Mouse (Mus musculus): ENCODE data around the gene Erc2.

The Erc2 gene

DNA sequence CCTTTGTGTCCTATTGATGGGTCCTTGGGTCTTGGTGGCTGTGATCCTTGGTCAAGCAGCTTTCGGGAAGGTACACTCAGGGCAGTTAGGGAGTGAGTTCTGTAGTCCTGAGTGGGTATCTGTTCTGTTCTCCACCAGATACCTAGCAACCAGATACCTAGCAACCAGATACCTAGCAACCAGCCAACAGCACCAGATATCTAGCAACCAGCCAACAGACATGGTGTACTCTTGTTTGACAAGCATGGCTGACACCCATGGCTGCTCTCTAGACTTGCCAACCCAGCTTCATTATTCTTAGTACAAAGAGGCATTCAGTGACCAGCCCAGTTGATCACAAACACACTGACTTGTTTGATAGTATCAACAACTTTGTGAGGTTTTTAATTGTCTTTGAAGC lies 469.1 kb downstream of the Erc2 start:
- DNase-seq = no peak

GRCm38 (mm10) chr14:28093214-28093613 lies 471.0 kb downstream of the Erc2 start:
- DNase-seq = peak; percentile 3

DNA sequence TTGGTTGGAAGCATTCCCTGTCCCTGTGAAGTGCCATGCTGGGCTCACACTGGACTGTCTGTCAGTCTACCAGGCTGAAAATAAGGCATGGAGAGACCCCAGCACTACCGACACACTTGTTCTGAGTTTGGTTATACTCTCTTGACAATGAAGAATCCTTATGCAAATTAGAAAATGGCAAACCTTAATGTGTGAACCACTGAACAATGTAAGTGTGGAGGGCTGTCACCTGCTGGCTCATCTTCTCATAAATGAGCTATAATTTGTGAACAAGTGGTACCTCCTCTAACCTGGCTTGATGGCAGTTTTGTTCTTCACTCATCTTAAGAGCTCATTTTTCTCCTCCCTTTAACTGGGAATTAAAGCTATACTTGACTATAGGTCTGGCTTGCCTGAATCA lies 471.7 kb downstream of the Erc2 start:
- DNase-seq = no peak

GRCm38 (mm10) chr14:28099084-28099483 lies 476.9 kb downstream of the Erc2 start:
- DNase-seq = no peak

DNA sequence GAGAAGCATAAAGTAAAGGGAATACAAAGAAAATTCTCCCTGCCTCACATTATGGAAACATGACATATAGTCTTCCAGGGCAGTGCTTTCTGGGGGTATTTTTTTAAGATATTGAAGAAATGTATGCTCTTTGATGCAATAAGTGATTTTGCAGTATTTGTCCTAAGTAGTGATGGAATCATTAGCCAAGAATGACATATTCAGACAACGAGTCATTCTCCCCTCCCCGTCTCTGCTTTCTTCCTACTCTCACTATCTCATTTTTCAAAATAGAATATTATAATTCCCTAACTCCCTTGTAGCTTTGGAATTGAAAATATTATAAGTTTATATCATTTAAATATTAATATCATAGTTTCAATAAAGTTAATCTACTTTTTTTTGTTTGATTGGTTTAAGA lies 490.9 kb downstream of the Erc2 start:
- no peak for DNase-seq

DNA sequence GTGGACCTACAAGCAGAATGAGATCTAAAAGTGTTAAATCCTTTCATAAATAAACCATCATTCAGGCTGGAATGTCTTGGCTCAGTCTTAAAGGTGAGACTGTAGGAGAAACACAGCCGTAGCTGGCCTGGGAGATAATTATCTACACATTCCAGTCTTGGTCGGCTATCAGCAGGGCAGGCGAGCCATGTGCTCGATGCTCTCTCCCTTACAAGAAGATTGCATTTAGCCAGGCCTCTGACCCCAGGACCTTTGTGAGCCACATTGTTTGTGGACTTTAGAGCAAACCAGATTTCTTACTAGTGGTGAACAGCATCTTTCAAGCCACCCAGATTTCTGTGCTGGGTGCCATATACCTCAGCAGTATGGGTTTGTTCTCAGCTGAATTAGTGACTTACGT lies 498.6 kb downstream of the Erc2 start:
- no peak for DNase-seq

- no peak for DNase-seq
Measured at GRCm38 (mm10) chr14:28126842-28127241, 504.6 kb downstream of the Erc2 start.

DNA sequence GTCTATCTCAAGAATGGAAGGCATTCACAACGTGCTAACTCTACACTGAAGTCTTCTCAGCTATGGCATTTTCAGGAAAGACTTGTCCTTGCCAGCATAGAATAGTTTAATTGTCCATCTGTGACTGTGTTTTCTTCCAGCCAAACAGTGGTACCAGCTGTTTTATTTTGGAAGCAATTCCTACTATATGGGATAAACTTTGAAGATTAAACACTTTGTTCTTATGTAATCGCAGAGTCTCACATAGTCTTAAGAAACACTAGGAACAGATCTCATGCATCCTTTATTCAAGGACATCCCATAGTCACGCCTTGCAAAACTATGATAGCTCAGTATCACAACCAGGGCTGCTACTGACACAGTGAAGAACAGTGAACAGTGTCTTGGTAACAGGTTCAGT lies 506.8 kb downstream of the Erc2 start:
- no peak for DNase-seq

DNA sequence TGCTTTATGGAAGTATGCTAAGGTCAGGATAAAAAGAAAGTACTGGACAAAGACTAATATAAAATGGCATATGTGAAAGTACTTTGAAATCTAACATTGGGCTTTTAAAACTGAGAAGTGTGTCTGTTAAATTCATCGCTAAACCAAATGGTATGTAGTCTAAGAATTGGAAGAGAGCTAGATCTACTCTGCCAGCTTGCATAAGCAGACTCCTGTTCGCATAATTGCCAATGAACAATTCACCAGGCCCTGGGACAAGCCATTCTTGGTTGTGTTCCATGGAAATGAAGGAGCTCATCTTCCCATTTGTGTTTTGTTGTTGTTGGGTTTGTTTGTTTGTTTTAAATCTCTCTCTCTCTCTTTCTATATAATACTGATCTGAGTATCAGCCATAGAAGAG lies 521.8 kb downstream of the Erc2 start:
- DNase-seq = no peak

DNA sequence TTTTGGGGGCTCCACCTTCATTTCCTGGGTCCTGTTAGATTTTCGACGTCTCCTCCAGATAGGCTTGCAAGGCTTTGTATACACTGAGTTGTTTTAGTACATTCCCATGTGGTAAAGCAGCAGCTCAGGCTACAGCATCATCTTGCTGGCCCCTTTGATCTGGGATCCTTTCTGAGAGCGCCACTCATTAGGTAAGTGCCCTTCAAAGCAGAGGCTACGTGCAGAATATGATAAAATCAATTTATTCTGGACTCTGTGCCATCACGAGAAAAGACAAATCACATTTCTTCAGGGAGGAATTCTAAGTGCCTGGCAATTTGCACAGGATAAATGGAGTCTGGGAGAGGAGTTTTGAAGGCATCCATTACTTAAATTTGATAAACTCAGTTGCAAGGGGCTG lies 525.0 kb downstream of the Erc2 start:
- DNase-seq = no peak

- no peak for DNase-seq
Measured at GRCm38 (mm10) chr14:28150942-28151341, 528.7 kb downstream of the Erc2 start.

DNA sequence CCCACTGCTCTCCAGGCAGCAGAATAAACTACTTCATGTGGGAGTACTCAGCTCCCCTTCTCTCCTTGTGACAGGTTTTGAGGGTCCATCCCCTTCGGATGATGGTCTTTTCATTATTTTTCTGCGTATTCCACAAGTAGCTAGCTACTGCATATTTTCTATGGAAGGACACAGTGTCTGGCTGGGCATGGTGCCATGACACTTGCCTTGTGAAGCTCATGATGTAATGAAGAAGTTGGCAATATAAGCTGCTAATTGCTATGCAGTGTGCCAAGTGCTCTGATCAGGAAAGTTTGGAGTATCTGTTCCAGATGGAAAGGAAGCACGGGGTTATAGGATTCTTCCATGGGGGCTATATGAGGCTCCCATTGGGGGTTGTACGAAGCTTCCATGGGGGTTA lies 533.5 kb downstream of the Erc2 start:
- DNase-seq = peak; percentile 23

DNA sequence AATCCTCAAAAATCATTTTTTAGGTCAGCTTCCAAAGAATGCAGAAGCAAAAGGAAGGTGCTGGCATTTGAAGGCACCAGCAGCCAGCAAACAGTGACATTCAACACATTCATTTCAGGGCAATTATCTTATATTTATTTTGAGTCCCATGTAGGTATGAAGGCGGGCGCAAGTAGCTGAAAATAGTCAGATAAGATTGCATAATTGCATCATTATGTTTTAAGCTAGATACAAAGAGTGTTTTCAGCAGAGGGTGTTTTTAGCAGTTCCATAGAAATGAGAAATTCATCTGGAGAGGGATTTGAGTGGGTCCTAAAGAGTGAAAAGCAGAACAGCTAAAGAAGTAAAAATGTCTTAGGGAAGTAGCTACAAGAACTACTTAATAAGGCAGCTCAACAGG lies 538.6 kb downstream of the Erc2 start:
- no peak for DNase-seq

DNA sequence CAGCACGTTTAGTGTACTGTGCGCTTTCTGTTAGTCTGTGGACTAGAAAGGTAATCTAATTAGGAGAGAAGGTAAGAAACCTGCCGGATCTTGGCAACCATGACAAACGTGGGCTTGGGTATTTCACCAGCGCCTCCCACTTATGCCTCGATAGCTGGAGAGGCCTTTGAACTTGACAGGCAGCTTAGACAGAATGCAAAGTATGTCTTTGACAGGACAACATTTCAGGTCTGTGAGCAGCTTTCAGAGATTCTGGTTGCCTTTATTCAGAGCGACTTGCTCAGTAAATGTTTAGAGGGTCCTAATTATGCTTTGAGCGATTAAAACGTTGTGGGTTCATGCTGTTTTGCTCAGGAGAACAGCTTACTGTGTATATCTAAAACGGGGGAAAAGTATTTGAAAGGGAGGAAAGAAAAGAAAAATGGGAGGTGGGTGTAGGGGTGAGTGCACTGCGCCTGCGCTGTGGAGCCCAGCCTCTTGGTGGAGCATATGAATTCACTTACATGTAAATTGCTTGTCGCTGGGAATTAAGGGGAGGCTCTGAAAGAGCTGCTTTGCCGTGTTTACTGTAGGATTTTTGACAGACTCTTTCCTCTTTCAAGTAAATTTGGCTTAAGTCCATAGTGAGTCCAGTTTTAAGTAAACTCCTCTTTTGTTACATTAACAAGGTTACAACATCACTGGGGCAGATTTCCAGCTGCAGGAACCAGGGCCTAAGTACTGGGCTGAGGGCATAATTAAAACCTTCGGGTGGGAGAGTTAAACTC lies 542.6 kb downstream of the Erc2 start:
- peak; percentile 62 for DNase-seq

DNA sequence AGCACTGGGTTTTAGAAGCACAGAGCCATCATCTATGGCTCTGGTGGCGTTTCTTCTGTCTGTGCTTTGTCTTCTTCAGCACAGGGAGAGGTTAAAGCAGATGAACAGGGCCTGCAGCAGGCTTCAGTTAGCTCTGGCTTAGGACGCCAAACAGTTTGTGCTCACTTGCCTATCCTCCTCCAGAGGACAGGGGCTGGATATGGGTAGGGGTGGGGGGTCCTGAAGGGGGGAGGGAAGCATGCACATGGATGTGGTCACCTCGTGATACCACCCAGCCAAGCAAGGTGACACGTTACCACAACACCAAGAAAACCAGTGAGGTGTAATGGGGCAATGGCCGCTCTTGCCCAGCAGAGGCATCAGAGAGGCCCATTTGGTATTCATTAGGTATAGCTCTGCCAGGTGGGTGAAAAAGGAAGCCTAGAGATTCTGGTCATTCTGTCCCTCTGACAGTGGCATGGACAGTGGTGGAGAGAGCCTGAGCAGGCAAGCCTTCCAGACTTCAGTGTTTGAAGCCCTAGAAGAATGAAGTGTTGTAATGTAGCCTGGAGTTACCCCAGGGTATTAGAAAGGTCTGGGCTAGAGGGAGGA lies 543.5 kb downstream of the Erc2 start:
- no peak for DNase-seq

GRCm38 (mm10) chr14:28170711-28171110 lies 548.5 kb downstream of the Erc2 start:
- no peak for DNase-seq

- no peak for DNase-seq
Measured at GRCm38 (mm10) chr14:28171364-28171763, 549.1 kb downstream of the Erc2 start.

GRCm38 (mm10) chr14:28173736-28174135 lies 551.5 kb downstream of the Erc2 start:
- DNase-seq = peak; percentile 60

- DNase-seq = no peak
Measured at GRCm38 (mm10) chr14:28181070-28181825, 559.0 kb downstream of the Erc2 start.

DNA sequence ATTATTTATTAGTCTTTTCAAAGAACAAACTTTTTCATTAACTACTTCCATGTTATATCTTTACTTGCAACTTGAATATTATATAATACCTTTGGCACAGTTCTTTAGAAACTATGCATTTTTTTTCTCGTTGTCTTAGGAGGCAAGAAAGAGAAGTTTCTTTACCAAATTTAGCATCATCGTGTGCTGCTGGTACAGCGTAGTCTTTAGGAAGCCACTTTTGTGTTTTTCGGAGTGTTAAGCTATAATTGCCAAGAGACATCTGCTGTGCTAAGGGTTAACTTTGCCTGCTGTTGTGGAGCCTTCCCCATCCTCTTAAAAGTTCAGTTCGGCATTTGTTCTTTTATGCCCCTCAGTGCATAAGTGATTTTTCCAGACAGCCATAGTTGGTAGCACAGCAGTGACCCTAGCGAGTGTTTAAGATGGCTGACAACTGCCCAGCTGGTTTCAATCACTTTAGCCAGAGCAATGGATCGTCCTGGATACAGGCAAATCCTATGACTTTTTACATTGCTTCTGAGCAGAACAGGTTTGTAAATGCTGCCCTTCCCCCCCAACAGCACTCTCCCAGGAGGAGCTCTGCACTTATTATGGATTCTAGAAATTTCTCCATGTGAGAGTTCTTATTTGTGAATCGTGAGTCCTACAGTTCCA lies 570.6 kb downstream of the Erc2 start:
- DNase-seq = no peak

DNA sequence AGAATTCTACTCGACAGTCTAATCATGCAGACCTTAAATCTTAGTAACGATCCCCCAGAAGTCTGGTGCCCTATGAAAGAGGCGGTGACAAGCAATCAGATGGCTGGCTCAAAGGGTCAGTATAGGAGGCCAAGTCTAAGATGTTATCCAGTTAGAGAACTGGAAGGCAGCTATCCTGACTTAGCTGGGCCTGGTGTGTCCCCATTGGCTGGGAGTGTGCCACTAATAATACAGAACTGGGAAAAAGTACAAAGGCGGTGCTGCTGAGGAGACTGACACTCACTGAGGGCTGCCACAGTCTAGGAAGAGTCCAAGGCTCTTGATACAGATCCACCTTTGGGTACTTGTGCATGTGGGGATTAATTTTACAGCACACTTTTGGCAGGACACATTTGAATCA lies 581.6 kb downstream of the Erc2 start:
- DNase-seq = no peak

DNA sequence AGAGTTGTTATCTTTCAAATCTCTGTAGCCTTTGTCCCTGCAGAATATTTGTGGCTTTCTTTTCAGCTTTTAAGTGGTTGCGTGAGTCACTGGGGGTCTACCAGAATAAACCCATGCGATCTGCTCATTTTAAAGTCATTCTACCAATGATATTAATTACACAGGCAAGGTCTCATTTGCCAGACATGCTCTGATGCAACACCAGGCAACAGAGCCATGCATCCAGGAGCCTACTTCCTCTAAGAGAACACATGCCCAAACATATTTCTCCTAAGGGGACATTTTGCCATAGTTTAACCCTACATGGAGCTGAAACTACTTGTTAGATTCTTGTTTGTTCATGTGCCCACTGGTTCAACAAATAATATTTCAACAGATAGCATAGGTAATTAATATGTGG lies 584.1 kb downstream of the Erc2 start:
- no peak for DNase-seq

- no peak for DNase-seq
Measured at GRCm38 (mm10) chr14:28225550-28225949, 603.3 kb downstream of the Erc2 start.

GRCm38 (mm10) chr14:28230563-28230962 lies 608.3 kb downstream of the Erc2 start:
- DNase-seq = no peak
